Mouse (Mus musculus) heart, adult 2 months (tissue): Measurements from ENCODE around the gene Adh7. TPM values are rescaled to one million over a fixed set of nuclear protein-coding genes. Genes with fewer than 3 reads are reported as not detected.

Source experiments
- DNase-seq, 2 experiments: peaks; one replicate each; pipeline ENCODE4 v3.0.0; 2021
- H3K27ac ChIP-seq: fragments of 200-600 bp; 2 replicates; pipeline ENCODE4 v1.8.1; 2022
- H3K27me3 ChIP-seq: fragments of 200-500 bp; 2 replicates; pipeline ENCODE4 v1.6.1; 2012; ENCODE audit warnings: mild to moderate bottlenecking, low read length, inconsistent platforms, mixed read lengths; ENCODE audit not compliant: control insufficient read depth, insufficient read depth
- H3K36me3 ChIP-seq: fragments of 200-500 bp; 2 replicates; pipeline ENCODE4 v1.6.1; 2012; ENCODE audit warnings: low read length, inconsistent platforms; ENCODE audit not compliant: control insufficient read depth, insufficient read depth
- H3K4me1 ChIP-seq: fragments of 200-500 bp; 2 replicates; pipeline ENCODE4 v1.6.1; 2011; ENCODE audit warnings: low read length; ENCODE audit not compliant: control insufficient read depth, insufficient read depth
- H3K4me3 ChIP-seq: fragments of 200-600 bp; 2 replicates; pipeline ENCODE4 v1.8.1; 2022
- H3K79me2 ChIP-seq: fragments of 200-500 bp; replicated peaks from 2 replicates; pipeline ENCODE4 v1.6.1; 2012; ENCODE audit warnings: mild to moderate bottlenecking, inconsistent platforms, low read length, moderate library complexity, mixed read lengths; ENCODE audit not compliant: control insufficient read depth, insufficient read depth
- H3K9ac ChIP-seq: fragments of 200-500 bp; 2 replicates; pipeline ENCODE4 v1.6.1; 2012; ENCODE audit warnings: low read depth, mild to moderate bottlenecking, control low read depth, inconsistent platforms, low read length, mixed read lengths
- CTCF ChIP-seq: fragments of 200-600 bp; IDR thresholded peaks from 2 replicates; pipeline ENCODE4 v1.8.1; 2022; ENCODE audit warnings: antibody characterized with exemption, mild to moderate bottlenecking, moderate library complexity
- EP300 ChIP-seq: fragments of 200-500 bp; IDR thresholded peaks from 2 replicates; pipeline ENCODE4 v1.6.1; 2011; ENCODE audit warnings: low read depth, low read length, control low read depth; ENCODE audit not compliant: insufficient read depth
- POLR2A ChIP-seq: fragments of 200-500 bp; IDR thresholded peaks from 2 replicates; pipeline ENCODE4 v1.6.1; 2011; ENCODE audit warnings: mild to moderate bottlenecking, low read depth, low read length, control low read depth; ENCODE audit not compliant: insufficient read depth
- WGBS: fragments of 180-500 bp; shearing (Covaris S2); methylation state at CpG from one replicate; pipeline ENCODE4 v1.1.7; 2018; 5-methylcytosine and 5-hydroxymethylcytosine counted together
- intact Hi-C: fragments of 180-260 bp; cut with DNase I; formaldehyde crosslinking; loops from one replicate; pipeline ENCODE4 v1.15.1; 2025
- polyA plus RNA-seq: library from polyadenylated mRNA; depleted of rRNA; stranded (reverse); fragments of >200 nt; gene quantifications from 2 replicates; pipeline ENCODE4 v1.2.3, GENCODE M21; 2012
- total RNA-seq, 2 experiments: library from RNA; stranded (reverse); gene quantifications; 2 replicates each; pipeline ENCODE4 v1.2.3; 2021

Gene Adh7
- total and polyA plus RNA-seq, 3 experiments = 0.73 to 1.4 TPM; not detected in 1

DNA sequence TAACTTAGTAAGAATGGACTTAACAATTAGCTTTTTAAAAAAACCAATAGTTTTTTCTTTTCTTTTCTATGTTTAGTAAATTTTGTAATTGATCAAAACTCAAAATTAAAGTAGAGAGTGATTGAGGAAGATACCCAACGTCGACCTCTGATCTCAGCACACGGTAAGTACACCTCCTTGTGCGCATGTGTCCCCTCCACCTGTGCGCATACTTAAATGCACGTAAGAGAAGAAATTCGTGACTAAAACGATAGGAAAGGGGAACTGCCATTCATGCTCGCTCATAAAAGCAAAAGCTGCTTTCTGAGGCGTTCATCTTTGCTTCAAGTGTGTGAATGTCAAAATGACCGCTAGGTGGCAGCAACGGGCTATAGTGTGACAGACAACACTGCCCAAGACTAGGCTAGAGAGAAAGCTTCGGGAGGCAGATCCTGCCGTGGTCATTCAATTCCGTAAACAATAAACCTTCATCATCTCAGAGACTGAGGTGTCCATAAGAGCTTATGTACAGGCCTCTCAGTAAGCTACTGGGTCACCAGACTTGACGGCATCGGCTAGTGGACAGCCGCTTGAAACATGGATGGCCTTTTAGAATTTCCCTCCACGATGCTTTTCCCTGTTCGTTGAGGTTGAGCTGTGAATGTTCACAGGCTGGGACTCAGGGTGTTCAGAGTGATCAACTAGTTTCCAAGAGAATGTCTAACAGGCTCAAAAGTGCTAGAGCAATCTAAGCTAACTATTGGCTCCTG, 19.4 kb upstream of the Adh7 start:
- H3K4me3 ChIP-seq = no peak overlapping the region
- intact Hi-C loops = loop anchor here (1.0 to 10.0 kb wide), 4 partner anchors 207 to 707 kb away; no protein-coding TSS in a partner anchor

DNA sequence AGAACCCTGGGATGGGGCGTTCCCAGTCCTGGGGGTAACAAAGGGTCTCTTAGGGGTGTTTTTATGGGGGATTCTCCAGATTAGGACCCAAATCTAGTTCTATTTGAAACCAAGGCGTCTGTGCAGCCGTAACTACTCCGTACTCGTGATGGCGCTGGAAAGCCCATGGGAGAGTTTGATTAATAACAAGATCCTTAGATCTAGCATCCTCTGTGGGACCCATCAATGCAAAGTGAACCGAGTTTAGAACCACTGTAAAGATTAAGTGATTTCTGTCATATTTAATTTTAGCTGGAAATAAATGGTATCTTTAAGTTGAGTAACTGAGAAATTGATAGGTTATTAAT, 18.9 kb upstream of the Adh7 start:
- Histone ChIP-seq H3K27ac (no peak overlapping the region), H3K4me1 (peaks cover 1% of the 10 kb centered on the region; the same call in 1 of the 2 replicates), H3K4me3 (no peak overlapping the region), H3K27me3 (no peaks in the 10 kb centered on the region), H3K36me3 (no peaks in the 10 kb centered on the region), H3K79me2 (no peaks in the 10 kb centered on the region), H3K9ac (no peak overlapping the region)
- intact Hi-C loops = loop anchor here (1.0 to 10.0 kb wide), 4 partner anchors 207 to 706 kb away; no protein-coding TSS in a partner anchor
- TF ChIP-seq EP300 = no peak
- TF ChIP-seq POLR2A = no peak
- TF ChIP-seq CTCF = no peak
- no peak for DNase-seq
- 68% methylated on average over 7 of the region's 7 CpGs for WGBS

More for the DNA sequence above, 19.4 kb upstream of the Adh7 start:
- Histone ChIP-seq H3K4me1 (peaks cover 1% of the 10 kb centered on the region; the same call in 1 of the 2 replicates), H3K27ac (no peak overlapping the region), H3K36me3 (no peaks in the 10 kb centered on the region), H3K9ac (no peak overlapping the region), H3K27me3 (no peaks in the 10 kb centered on the region), H3K79me2 (no peaks in the 10 kb centered on the region)
- TF ChIP-seq POLR2A (no peak), EP300 (0 out of 2 replicates have a peak, but pooled peaks have one; percentile 56), CTCF (peak; percentile 96)
- peak; percentile 72 to 81 for DNase-seq
- 26% methylated on average over 20 of the region's 20 CpGs for WGBS

DNA sequence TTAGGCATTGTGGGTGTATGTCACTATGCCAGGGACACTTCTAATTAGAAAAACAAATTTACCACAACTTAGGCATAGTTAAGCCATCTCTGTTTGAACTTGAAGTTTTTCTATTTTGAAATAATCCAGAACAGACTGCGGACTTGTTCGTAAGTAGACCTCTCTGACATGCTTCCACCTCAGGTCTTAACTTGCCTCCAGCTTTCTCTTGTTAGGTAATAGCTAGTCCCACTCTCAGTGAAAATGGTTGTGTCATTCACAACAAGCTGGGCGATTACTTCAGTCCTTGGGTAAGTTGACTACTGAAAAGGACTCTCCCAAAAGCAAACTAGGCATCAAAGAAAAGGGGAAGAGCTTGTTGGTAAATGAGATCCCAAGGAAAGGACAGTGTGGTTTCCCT, 8.7 kb upstream of the Adh7 start:
- no peak for TF ChIP-seq EP300
- no peak overlapping the region for H3K9ac ChIP-seq
- no peaks in the 10 kb centered on the region for H3K27me3 ChIP-seq
- H3K27ac ChIP-seq = no peak overlapping the region
- DNase-seq = no peak
- H3K4me3 ChIP-seq = no peak overlapping the region
- H3K79me2 ChIP-seq = no peaks in the 10 kb centered on the region
- H3K4me1 ChIP-seq = no peaks in the 10 kb centered on the region
- WGBS = 92% methylated on average over 3 of the region's 3 CpGs
- intact Hi-C loops = no loop called here
- no peaks in the 10 kb centered on the region for H3K36me3 ChIP-seq

DNA sequence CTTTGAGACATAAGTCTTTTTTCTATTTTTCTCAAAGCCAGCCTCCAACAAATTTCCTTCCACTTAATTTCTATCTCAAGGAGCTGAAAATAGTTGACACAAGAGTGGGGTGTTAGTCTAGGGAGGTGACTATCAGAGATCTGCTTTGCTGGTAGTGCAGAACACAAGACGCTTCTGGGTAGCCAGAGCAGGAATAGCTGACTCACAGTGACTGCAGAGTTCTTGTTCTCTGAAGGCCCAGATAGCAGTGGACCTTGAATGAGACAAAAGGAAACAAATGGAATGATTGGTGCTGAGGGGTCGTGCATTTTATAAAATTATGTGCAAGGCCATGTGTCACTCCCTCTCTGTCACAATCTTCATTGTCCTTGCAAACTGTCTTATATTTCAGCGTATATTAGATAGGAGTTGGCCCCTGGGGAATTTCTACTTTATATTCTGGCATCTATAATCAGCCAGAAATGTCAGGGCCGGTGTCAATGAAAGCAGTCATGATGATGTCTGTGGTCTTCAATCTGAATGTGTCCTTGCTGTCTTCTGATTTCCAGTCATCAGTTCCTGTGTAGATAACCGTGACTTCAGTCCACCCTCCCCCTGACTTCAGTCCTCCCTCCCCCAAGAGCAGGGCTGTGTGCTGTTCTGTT, 7.0 kb upstream of the Adh7 start:
- TF ChIP-seq POLR2A = no peak
- TF ChIP-seq EP300 = no peak
- TF ChIP-seq CTCF = no peak
- H3K79me2 ChIP-seq = no peaks in the 10 kb centered on the region
- intact Hi-C loops = no loop called here
- H3K36me3 ChIP-seq = no peaks in the 10 kb centered on the region
- WGBS = 53% methylated on average over 5 of the region's 5 CpGs
- no peak overlapping the region for H3K9ac ChIP-seq
- H3K4me1 ChIP-seq = no peaks in the 10 kb centered on the region
- no peaks in the 10 kb centered on the region for H3K27me3 ChIP-seq
- no peak overlapping the region for H3K27ac ChIP-seq
- no peak overlapping the region for H3K4me3 ChIP-seq
- no peak for DNase-seq

DNA sequence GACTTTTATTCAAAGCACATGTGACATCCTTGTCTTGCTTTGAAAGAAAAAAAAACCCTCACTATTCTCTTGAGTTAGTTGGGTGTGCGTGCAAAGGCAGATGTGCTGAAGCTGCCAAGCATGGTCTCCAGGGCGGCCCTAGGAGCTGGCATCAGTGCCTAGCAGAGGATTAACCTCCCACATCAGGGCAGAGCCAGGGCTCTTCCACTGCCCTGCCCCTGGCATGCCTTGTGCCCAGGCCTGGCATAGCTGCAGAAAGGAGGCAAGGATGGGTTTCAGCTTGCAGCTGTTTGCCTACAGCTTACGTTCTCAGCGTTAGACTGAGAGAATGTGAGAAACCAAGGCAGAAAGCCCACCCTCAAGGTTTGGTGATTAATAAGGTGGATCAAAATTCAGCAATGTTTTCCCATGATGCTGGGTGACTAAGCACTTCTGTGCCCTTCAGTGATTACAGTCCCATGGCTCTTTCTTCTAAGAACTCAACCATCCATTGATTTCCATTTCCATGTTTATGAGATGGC, 5.1 kb upstream of the Adh7 start:
- no peak overlapping the region for H3K4me3 ChIP-seq
- 94% methylated on average over 4 of the region's 4 CpGs for WGBS
- TF ChIP-seq EP300 (no peak), CTCF (no peak), POLR2A (no peak)
- H3K79me2 ChIP-seq = no peaks in the 10 kb centered on the region
- H3K4me1 ChIP-seq = no peaks in the 10 kb centered on the region
- no peaks in the 10 kb centered on the region for H3K36me3 ChIP-seq
- intact Hi-C loops = no loop called here
- no peak overlapping the region for H3K27ac ChIP-seq
- DNase-seq = no peak
- H3K9ac ChIP-seq = no peak overlapping the region
- H3K27me3 ChIP-seq = no peaks in the 10 kb centered on the region

DNA sequence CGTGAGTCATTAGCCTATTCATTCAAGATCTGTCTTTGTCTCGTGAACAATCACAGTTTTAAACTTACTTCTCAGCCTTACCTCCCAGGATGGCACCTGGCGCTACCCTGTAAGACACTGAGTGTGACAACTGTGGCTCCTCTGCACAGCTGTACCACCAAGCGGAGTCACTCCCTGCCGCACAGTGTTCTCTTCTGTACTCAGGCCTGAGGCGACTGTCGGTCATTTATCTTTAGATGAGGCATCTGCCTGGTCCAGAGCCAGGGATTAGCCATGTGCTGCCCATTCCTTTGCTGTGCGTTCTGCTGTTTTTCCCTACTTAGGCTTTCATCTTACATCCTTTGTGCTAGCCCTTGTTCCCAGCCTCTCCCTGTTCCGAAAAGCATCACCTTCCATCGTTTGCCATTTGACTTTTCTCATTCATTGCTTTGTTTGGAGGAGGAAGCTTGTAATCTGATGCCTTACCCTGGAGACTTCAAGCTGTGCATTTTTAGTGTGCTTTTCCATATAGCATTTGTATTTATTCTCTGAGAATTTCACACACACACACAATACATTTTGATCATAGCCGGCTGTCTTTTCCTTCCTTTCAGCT, 2.1 kb upstream of the Adh7 start:
- H3K36me3 ChIP-seq = no peaks in the 10 kb centered on the region
- no peaks in the 10 kb centered on the region for H3K27me3 ChIP-seq
- TF ChIP-seq POLR2A (no peak), EP300 (no peak), CTCF (no peak)
- no peak overlapping the region for H3K9ac ChIP-seq
- no peaks in the 10 kb centered on the region for H3K79me2 ChIP-seq
- H3K4me3 ChIP-seq = no peak overlapping the region
- no peak for DNase-seq
- H3K27ac ChIP-seq = no peak overlapping the region
- WGBS = 53% methylated on average over 11 of the region's 11 CpGs
- intact Hi-C loops = no loop called here
- no peaks in the 10 kb centered on the region for H3K4me1 ChIP-seq
